Mouse (Mus musculus): ENCODE results near the gene Alx3.
"Not testable (repeated sequence)": the region's sequence is repeated elsewhere in the genome, so short reads cannot be mapped to it uniquely, and the experiment has no call there.

Alx3 gene

GRCm38 (mm10) chr3:107624424-107624823 is 29.6 kb downstream of the Alx3 start:
- DNase-seq (ENCODE audit: low spot score in 2 of 2) = peak; percentile 10 to 54

- peak; percentile 13 to 45 for DNase-seq (ENCODE audit: low spot score in 2 of 2)
Observed at GRCm38 (mm10) chr3:107625536-107625935, 30.7 kb downstream of the Alx3 start.

- peak in 1 of 2 experiments; percentile 47 for DNase-seq (ENCODE audit: low spot score in 2 of 2)
Observed at GRCm38 (mm10) chr3:107626751-107627150, 31.9 kb downstream of the Alx3 start.

- DNase-seq (ENCODE audit: low spot score in 2 of 2) = peak in 1 of 2 experiments; percentile 44
Observed at GRCm38 (mm10) chr3:107627641-107628040, 32.8 kb downstream of the Alx3 start.

GRCm38 (mm10) chr3:107628551-107628950 is 33.7 kb downstream of the Alx3 start:
- peak; percentile 6 to 25 for DNase-seq (ENCODE audit: low spot score in 2 of 2)

GRCm38 (mm10) chr3:107629411-107629810 is 34.6 kb downstream of the Alx3 start:
- peak; percentile 8 to 10 for DNase-seq (ENCODE audit: low spot score in 2 of 2)

GRCm38 (mm10) chr3:107630682-107631522 is 36.1 kb downstream of the Alx3 start, which contains the start of gene Gm10961:
Gene Gm10961, plus strand, starts transcription at chr3:107631322.
- DNase-seq (ENCODE audit: low spot score in 2 of 2) = peak; percentile 17 to 56

- peak; percentile 88 to 94 for DNase-seq (ENCODE audit: low spot score in 2 of 2)
Observed at GRCm38 (mm10) chr3:107631523-107631958, 36.7 kb downstream of the Alx3 start, which contains the start of gene Strip1. Gene Strip1, minus strand, starts transcription at chr3:107631694.

- DNase-seq (ENCODE audit: low spot score in 2 of 2) = peak in 1 of 2 experiments; percentile 26
Observed at GRCm38 (mm10) chr3:107632786-107633185, 38.0 kb downstream of the Alx3 start.

GRCm38 (mm10) chr3:107633906-107634305 is 39.1 kb downstream of the Alx3 start:
- peak in 1 of 2 experiments; percentile 22 for DNase-seq (ENCODE audit: low spot score in 2 of 2)

GRCm38 (mm10) chr3:107635836-107636235 is 41.0 kb downstream of the Alx3 start:
- no peak for DNase-seq (ENCODE audit: low spot score in 2 of 2)

- DNase-seq (ENCODE audit: low spot score in 2 of 2) = no peak
Observed at GRCm38 (mm10) chr3:107636236-107636635, 41.4 kb downstream of the Alx3 start.

GRCm38 (mm10) chr3:107637606-107638172 is 42.9 kb downstream of the Alx3 start:
- no peak for DNase-seq (ENCODE audit: low spot score in 2 of 2)

GRCm38 (mm10) chr3:107646947-107647346 is 52.1 kb downstream of the Alx3 start:
- DNase-seq (ENCODE audit: low spot score in 2 of 2) = no peak

GRCm38 (mm10) chr3:107650276-107650675 is 55.4 kb downstream of the Alx3 start:
- DNase-seq (ENCODE audit: low spot score in 2 of 2) = not testable (repeated sequence)

GRCm38 (mm10) chr3:107652968-107653367 is 58.1 kb downstream of the Alx3 start:
- no peak for DNase-seq (ENCODE audit: low spot score in 2 of 2)

- DNase-seq (ENCODE audit: low spot score in 2 of 2) = no peak
Observed at GRCm38 (mm10) chr3:107654861-107655260, 60.0 kb downstream of the Alx3 start.
